Mouse (Mus musculus): ENCODE data around the gene Dok1.

Dok1 gene

DNA sequence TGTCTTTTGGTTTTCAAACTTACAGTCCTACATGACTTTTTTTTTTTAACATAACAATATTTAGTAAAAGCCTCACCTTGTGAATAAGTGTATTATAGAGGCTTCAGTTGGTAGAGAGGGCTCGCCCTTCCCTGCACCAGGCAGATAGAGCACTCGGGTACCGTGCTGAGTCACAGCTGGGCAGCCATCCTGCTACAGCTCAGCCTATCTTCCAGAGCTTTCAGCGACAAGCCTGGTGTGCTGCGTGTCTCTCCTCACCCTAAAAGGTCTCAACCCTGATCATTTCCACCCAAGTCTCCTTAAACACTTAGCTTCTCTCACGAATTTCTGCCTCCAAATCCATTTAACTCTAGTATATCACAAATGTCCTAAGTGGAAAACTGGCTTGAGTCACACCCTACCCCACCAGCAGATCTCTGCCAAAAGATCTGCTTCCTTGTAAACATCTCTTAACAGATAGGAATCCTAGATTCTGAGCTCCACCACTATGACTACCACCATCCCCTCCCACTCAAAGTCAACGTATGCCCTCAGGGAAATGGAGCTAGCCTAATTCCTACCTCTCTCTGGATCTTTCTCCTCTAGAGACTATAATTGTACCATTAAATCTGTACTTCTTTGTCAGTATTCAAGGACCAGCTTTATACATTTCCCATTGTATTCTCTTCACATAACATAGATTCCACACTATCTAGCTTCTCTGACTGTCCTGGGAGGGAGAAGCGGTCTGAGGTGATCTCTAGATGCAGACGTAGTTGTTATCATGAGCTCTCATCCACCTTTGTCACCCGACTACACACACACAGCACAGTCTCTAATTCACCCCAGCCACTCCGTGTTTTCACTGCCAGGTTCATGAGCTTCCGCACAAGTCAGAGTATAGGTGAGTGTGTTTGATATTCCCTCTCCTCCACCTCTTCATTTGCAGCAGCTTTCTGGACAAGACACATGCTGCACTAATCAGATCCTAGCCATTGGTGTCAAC lies 18.5 kb downstream of the Dok1 start:
- no peak for DNase-seq (ENCODE audit: low spot score)

DNA sequence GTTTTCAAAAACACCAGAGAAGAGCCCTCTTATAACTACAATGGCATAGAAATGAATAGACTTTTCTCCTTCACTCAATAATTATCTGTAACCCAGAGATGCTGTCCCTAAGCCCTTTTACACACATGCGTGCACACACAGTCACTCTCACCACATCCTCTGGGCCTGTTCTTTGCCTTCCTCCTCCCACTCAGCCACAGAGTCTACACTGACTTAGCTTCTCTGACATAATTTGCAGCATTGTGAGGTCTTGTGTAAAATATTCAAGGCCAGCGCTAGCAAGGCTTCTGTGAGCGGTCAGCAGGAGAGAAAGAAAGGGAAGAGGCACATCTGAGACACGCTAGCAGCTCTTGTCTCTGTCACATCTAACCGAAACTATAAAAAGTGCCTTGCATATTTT lies 19.8 kb downstream of the Dok1 start:
- no peak for DNase-seq (ENCODE audit: low spot score)

DNA sequence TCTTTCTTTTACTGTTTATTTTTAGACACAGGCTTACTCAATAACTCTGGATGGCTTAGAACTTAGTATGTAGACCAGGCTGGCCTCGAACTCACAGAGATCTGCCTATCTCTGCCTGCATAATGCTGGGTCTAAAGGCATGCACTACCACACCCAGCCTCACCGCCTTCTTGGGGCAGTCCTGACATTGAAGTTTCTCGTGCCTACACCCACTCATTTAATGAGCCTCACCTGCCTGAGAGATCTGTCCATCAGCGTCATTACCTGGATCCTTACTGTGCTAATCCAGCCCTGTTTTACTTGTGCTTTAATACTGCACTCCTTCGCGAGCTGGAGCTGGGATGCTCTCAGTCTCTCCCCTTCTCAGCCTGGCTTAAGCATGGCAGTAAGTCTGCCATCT lies 21.5 kb downstream of the Dok1 start:
- no peak for DNase-seq (ENCODE audit: low spot score)

DNA sequence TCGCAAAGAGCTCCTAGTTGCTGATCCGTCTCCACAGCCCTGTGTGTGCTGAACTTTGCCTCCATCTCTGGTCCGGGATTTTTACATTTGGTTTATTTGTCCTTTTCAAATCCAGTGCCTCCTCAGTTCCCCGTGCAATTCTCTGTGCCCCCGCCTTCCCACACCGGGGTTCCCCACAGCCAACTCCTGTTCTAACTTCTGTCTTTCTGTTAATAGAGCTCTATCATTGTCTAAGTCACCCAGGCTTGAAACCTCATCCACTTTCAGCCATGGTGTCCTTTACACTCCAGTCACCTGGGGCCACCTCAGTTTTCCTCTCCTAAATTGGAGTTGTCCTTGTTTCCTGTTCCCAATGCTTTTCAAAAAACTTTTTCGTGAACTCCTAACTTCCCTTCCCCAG lies 22.0 kb downstream of the Dok1 start:
- no peak for DNase-seq (ENCODE audit: low spot score)

DNA sequence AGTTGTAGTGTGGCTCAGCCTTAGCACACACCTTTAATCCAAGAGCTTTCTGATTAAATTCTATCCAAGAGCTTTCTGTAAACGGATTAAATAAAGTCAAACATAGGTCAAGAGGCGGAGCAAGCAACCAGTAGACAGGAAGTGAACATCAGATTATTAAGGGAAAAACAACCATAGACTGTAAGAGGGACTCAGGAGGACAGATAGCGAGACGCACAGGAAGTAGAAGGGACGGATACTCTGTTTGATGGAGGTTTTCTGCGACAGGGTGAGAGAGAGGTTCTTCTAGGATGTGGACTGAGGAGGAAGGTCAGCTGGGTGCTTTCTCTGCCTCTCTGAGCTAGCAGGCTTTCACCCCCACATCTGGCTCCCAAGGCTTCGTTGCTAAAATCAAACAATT lies 23.3 kb downstream of the Dok1 start:
- DNase-seq (ENCODE audit: low spot score) = no peak

DNA sequence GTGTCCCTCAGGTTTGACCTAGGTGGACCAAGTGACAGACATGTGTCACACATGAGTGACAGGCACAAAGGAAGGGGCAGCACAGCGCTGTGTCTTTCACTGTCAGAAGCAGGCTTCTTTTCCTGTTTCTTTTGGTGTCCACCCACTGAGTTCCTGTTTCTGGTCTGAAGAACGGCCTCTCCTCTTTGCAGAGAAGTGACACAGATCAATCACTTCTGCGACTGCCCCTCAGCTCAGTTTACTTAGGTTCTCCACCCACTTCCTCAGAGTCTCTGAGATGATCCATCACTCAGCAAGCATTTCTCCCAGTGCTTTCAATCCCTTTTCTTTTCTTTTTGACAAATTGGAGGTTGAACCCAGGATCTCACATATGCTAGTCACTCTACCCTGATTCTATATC lies 24.6 kb downstream of the Dok1 start:
- DNase-seq (ENCODE audit: low spot score) = no peak

DNA sequence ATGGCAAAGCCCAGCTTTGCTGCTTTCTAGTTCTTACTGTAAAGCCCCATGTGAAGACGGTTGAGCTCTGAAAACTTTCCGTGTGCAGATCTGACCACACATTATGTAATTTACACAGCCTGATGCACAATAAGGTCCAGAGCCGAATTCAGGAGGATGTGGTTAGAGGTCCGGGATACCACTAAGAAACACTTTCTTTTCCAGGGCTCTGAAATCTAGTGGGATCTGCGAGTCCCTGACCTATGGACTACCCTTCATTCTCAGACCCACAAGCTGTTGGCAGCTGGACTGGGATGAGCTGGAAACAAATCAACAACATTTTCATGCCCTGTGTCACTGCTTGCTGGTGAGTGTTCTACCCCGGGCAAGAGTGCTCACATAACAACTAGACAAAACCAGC lies 27.2 kb downstream of the Dok1 start:
- no peak for DNase-seq (ENCODE audit: low spot score)

DNA sequence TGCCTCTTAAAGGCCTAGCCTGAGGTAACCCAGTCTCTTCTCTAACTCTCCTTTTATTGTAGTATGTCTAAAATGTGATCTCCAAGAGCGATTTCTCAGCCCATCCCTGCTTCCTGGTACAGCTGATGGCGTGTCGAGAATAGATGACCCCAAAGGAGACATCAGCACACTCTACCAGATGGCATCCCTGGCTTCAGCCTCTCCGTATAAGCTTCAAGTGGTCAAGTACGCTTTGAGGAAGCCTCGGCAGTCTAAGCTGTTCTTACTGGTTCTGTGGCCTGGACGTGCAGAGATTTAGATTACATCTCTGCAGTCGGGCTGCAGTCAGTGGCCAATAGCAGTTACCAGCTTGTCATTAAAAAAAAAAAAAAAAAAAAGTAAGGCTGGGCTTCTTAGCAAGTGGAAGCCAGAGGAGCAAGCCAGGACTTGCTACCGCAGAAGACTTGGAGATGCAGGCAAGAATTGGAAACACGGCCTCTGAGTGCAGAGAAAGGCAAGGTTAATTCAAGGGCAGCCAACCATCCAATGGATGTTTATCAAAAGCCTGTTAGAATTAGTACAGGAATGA lies 27.7 kb downstream of the Dok1 start:
- DNase-seq (ENCODE audit: low spot score) = no peak

DNA sequence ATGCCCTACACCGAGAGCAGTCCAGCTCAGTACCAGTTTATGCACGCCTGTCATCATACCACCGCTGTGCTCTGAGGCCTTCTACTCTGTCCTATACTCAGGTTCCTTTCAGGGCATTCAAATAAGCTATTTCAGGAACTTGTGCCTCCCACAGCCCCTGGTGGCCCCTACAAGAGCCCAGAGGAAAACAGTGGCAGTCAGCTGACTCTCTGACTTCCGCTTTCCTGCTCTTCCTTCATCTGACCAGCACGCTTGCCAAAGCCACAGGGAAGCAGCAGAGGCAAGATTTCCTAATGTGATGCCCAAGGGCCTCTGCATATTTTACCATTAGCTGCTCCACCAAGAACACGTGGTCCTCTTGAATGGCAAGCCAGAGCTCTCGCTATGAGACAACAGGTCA lies 28.4 kb downstream of the Dok1 start:
- no peak for DNase-seq (ENCODE audit: low spot score)

DNA sequence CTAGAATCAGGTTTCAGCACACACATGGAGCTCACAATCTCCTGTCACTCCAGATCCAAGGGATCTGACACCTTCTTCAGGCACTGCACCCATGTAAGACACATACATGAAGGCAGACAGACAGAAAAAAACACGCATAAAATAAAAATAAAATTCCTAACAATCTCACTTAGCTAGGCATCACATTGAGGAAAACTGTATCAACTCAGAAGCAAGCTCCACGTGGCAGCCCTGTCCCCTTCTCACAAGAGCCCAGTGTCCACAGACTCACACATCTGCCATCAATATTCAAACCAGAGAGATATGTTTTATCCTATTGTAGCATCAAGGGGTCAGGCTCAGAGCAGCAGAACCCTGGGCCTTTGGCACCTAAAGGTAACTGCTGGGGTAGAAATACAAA lies 29.0 kb downstream of the Dok1 start:
- DNase-seq (ENCODE audit: low spot score) = no peak

DNA sequence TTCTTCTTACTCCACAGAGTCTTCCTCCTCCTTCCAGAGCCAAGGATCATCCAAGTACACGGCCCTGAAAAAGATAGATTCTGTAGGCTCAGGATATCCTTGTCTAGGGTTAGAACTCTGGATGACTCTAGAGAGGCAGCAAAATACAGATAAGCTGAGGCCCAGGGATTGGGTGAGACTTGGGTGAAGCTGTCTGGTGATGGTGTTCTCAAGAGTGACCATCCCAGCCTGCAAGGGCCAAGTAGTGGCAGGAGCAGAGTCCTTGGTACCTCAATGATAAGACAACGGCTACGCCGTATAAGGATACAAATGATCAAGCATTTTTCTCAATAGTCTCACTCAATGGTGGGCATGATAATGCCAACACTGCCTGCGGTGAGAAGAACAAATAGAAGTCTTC lies 29.4 kb downstream of the Dok1 start:
- DNase-seq (ENCODE audit: low spot score) = no peak

DNA sequence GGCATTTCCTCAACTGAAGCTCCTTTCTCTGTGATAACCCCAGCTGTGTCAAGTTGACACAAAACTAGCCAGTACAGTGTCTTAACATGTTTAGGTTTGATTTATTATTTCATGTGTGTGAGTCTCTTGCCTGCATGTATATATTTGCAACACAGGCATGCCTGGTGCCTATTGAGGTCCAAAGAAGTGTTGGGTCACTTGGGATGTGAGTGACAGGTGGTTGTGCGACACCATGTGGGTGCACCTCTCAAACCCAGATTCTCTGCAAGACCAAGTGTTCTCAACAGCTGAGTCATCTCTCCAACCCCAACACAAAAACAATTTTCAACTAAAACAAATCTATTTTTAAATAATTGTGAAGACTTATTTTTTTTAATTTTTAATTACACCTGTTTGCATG lies 30.2 kb downstream of the Dok1 start:
- DNase-seq (ENCODE audit: low spot score) = no peak

DNA sequence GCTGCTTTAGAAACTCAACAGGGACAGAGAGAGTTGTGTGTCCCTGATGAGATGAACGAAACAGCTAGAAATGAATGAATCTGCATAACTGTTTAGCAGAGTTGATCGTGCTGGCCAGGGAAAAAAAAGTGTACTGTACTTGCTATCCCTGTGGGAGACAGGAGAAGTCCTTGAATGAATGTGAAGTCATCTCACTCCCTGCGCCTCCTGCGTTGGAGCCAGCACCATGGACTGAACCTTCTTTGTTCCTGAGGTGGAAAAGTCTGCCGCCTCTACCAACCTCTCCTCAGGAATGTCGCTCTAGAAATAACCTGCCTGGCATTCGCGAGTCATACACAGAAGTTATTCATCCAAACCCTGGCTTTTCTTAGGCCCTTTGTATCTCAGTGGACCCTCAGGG lies 33.3 kb downstream of the Dok1 start:
- DNase-seq (ENCODE audit: low spot score) = no peak

DNA sequence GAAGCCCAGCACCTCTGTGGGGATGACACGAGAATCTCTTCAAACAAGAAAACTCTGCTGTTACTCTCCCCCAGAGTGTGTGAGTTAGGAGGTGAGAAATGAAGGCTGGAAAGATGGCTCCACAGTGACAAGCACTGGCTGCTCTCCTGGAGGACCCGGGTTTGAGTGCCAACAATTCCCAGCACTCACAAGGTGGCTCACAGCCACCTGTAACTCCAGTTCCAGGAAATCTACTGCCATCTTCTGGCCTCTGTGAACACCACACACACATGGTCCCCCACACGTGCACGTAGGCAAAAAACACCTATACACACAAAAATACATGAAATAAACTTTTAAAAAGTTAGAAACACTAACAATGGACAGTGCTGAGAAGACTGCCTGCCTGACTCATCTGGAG lies 34.9 kb downstream of the Dok1 start:
- DNase-seq (ENCODE audit: low spot score) = peak; percentile 17

DNA sequence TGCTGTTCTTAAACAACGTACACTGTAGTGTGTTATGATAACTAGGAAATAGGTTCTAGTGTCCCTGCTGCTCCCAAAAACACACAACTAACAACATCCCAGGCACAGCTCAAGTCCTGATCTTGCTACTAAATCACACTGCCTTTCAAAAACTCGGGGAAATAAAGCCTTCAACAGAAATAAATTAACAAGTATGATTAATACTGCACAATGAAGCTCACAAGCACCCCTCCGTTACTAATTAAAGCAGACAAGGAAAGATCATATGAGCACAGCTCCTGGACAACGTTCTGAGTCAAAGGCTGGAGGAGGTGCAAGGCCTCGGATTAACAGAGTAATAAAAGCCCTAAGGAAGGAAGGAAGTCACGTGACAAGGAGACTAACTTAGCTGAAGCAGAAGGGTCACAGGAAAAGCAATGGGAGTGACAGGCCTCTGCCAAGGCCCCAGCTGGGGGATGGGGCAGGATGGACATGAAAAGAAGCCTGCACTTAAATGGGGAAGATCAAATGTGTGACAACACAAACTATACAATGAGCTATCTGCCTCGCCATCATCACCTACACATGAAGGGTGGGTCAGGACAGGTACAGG lies 35.7 kb downstream of the Dok1 start:
- peak; percentile 25 for DNase-seq (ENCODE audit: low spot score)

DNA sequence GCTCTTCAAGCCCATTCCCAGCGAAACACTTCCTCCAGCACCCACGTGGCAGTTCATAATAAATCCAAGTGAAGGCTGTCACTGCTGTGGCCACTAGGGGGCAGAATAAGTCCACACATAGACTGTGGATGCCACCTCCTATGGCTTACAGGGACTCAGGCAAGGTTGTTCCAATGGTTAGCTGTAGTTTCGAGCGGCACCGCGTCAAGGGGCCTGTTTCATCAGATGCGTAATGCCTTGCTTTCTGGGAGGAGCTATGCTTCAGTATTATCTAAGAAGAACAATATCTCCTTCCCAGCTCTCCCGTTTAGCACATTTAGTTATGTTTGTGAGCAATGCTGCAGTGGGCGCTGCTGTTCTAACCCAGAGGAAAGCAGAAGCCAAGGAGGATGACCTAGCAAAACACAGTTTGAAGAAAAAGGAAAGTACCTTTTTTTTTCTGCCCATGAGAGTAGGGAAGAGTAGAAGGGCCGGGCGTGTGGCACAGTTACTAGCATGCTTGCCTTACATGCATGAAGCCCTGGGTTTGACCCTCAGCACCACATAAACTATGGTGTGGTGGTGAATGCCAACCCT lies 36.4 kb downstream of the Dok1 start:
- DNase-seq (ENCODE audit: low spot score) = peak; percentile 99

DNA sequence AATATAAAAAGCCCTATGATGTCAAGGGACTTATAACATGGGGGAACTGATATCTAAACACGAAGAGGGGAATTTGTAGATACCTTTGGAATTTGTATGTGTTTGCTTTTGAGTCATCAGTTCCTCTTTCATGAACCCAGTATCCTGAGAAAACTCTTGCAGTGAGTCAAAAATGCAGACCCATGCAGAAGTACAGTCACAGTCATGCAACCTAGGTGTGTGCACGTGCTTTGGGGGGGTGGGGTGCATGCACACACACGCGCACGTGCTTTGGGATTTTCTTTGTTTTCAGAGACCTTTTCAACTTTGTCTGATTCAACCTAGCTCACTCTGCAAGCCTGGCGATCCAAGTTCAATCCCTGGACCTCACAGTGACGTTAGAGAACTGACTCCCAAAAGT lies 38.9 kb downstream of the Dok1 start:
- DNase-seq (ENCODE audit: low spot score) = no peak

DNA sequence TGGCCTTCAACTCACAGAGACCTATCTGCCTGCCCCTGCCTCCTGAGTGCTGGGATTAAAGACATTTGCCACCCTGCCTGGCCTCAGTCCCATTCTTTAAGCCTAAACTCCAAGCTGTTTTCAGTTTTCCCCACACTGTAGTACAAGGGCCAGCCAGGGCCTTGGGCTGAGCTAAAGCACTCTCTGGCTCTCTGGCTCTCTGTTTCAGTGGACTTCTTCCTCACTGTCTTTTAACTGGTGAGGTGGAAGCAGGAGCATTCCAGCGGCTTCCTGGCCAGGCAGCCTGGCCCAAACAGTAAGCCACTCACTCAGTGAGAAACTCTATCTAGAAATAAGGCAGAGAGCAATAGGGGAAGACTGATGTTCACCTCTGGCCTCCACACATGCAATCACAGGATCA lies 39.6 kb downstream of the Dok1 start:
- no peak for DNase-seq (ENCODE audit: low spot score)

DNA sequence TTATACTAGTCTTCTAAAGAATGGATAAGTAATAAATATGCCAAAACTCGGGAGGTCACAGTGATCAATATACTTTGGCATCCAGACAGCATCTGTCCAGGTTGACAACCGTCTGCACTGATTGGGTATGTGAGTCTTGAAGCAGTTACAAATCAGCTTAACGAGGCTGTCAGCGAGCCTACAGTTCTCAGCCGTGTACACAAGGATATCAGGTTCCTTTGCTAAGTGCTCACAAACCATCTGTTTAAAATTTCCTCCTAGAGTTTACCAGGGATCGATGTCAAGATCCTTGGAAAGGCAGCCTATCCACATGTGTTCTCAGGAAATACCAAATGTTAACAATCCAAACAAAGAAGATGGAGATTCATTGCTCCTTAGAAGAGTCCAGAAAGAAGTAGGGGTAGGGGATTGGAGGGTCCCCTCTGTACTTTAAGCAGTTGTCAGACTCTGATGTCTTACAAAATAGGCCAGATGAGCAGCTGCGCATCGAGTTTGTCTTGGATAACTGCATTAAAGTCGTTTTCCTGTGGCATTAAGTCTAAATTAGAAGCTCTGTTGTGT lies 45.8 kb downstream of the Dok1 start:
- peak; percentile 80 for DNase-seq (ENCODE audit: low spot score)

All from embryo, embryonic 10.5 days (tissue).